Comparison of ENCODE assay signal across 11 mouse cellular contexts in the genomic region with DNA sequence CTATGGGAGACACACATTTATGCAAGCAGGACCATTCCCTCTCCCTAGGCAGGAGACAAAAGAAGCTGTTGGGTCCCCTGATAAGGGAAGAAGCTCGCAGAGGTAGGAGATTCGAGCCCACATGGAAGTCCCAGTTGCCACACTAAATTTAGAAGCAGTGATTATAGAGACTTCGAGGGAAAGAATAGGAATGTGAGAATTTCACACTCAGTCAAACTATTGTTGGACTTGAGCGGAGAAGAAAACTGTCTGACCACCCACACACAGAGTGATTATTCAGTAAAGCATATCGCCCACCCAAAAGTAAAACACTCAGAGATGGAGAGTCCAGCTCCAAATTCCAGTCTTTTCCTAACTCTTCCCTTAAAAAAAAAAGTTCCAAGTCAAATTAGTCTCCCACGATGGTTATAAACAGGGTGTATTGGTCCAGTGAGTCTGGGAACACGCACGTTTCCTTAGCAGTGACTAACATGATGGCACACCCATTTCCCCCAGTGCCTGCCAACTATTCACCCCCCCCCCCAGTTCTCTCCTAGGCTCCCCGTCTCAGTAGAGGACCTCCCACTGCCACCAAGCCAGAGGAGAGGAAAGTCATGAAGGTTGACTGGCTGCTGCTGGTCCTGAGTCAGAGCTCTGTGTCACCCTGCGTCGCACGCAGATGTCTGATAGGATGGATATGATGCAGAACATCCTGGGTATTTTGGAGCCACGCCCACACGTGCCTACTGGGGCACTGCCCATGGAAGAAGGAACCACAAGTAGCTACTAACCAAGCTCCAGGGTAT.
A peak's percentile ranks its signal among the peaks of the same experiment; 100 is the strongest.
DNase-seq lines count a peak whose midpoint lies in the region; ATAC-seq and TF ChIP-seq lines count a peak whose summit lies in the region.
"Had no signal": no experiment of that assay in that cellular context is flagged by ENCODE, and none has a peak within 500 bp of the region (broad histone marks: within the 10 kb centered on the region; RNA-seq: fewer than 3 reads in every experiment).

No protein-coding gene starts in this region.

- H3K36me3 ChIP-seq in hindbrain, embryonic 11.5 days (ENCODE audit: control insufficient read depth, insufficient read depth, low read length), result no peaks in the 10 kb centered on the region
- no peaks in the 10 kb centered on the region for H3K36me3 ChIP-seq in midbrain, embryonic 11.5 days (ENCODE audit: control insufficient read depth, insufficient read depth, low read length)
- H3K36me3 ChIP-seq: limb, embryonic 12.5 days; neural tube, embryonic 13.5 days had no signal

- in situ Hi-C loops in Patski (cut with MboI; ENCODE audit: low pct_unique_long_range_greater_than_20kb), result loop anchor here (5.0 to 10.0 kb wide), 4 partner anchors 68 to 460 kb away; no protein-coding TSS in a partner anchor

- 79% methylated on average over 14 of the region's 14 CpGs for WGBS in hindbrain, embryonic 11.5 days
- WGBS in midbrain, embryonic 11.5 days, result 83% methylated on average over 14 of the region's 14 CpGs

- H3K9ac ChIP-seq in hindbrain, embryonic 11.5 days (ENCODE audit: low read depth, low read length), result no peak overlapping the region
- H3K9ac ChIP-seq in midbrain, embryonic 11.5 days (ENCODE audit: low read length), result no peak overlapping the region
- H3K9ac ChIP-seq: limb, embryonic 12.5 days; neural tube, embryonic 13.5 days had no signal

- CTCF ChIA-PET in Patski (lab: Charles Lee), result interaction anchor here (1.1 to 2.0 kb wide), 3 partner anchors 14 to 294 kb away, joined by 3 to 6 read pairs (median 3); no protein-coding TSS in a partner anchor

- no peak overlapping the region for H3K4me2 ChIP-seq in hindbrain, embryonic 11.5 days (replicated peaks; ENCODE audit: low read depth, low read length)
- no peak overlapping the region for H3K4me2 ChIP-seq in midbrain, embryonic 11.5 days
- H3K4me2 ChIP-seq: limb, embryonic 12.5 days; neural tube, embryonic 13.5 days had no signal

- no peaks in the 10 kb centered on the region for H3K9me3 ChIP-seq in hindbrain, embryonic 11.5 days (ENCODE audit: control insufficient read depth, low read length)
- no peaks in the 10 kb centered on the region for H3K9me3 ChIP-seq in midbrain, embryonic 11.5 days (ENCODE audit: control insufficient read depth, low read length)
- H3K9me3 ChIP-seq: limb, embryonic 12.5 days; neural tube, embryonic 13.5 days had no signal

- H3K4me1 ChIP-seq in hindbrain, embryonic 11.5 days (replicated peaks; ENCODE audit: control insufficient read depth, insufficient read depth, low read length), result peaks cover 7% of the 10 kb centered on the region; the same call in 1 of the 2 replicates
- H3K4me1 ChIP-seq in midbrain, embryonic 11.5 days (ENCODE audit: control insufficient read depth, insufficient read depth, low read length), result peaks cover 6% of the 10 kb centered on the region; the same call in 1 of the 2 replicates

- H3K27ac ChIP-seq in hindbrain, embryonic 11.5 days (ENCODE audit: low read depth, low read length), result no peak overlapping the region
- no peak overlapping the region for H3K27ac ChIP-seq in midbrain, embryonic 11.5 days (ENCODE audit: low read depth, low read length)
- H3K27ac ChIP-seq: limb, embryonic 12.5 days; neural tube, embryonic 13.5 days had no signal

- H3K4me3 ChIP-seq in hindbrain, embryonic 11.5 days (ENCODE audit: low read depth, low read length), result no peak overlapping the region
- H3K4me3 ChIP-seq in midbrain, embryonic 11.5 days (ENCODE audit: low read depth, low read length), result no peak overlapping the region
- H3K4me3 ChIP-seq: limb, embryonic 12.5 days; neural tube, embryonic 13.5 days had no signal

- peak; percentile 18 for ATAC-seq in Patski
- ATAC-seq in hindbrain, embryonic 11.5 days (ENCODE audit: low FRiP score), result no peak
- no peak for ATAC-seq in midbrain, embryonic 11.5 days (ENCODE audit: low FRiP score)

- H3K27me3 ChIP-seq in Patski, result no peaks in the 10 kb centered on the region
- no peaks in the 10 kb centered on the region for H3K27me3 ChIP-seq in hindbrain, embryonic 11.5 days (ENCODE audit: control insufficient read depth, insufficient read depth, low read length)
- no peaks in the 10 kb centered on the region for H3K27me3 ChIP-seq in midbrain, embryonic 11.5 days (ENCODE audit: control insufficient read depth, insufficient read depth, low read length)
- H3K27me3 ChIP-seq: limb, embryonic 12.5 days; neural tube, embryonic 13.5 days had no signal

- POLR2A ChIA-PET in Patski (lab: Charles Lee), result interaction anchor here (0.6 kb wide), 1 partner anchor 9 kb away, joined by 4 read pairs; no protein-coding TSS in a partner anchor

- DNase-seq in 3134 (ENCODE audit: extremely low read depth, insufficient read length, low spot score), result peak; percentile 76
- DNase-seq in Patski (ENCODE audit: low read depth, low spot score), result peak; percentile 43
- peak; percentile 25 for DNase-seq in kidney, adult 9 months
- peak; percentile 60 for DNase-seq in lung, postnatal 10 days
- DNase-seq in hindbrain, embryonic 11.5 days (ENCODE audit: low spot score), result no peak
- no peak for DNase-seq in embryo, embryonic 9.5 days (ENCODE audit: extremely low spot score)
- DNase-seq in midbrain, embryonic 11.5 days (ENCODE audit: low spot score, missing footprints), result no peak
- DNase-seq: cerebellum, adult 9-10 months; gastrocnemius, postnatal 25 days had no signal

- TF ChIP-seq CTCF in Patski (IDR thresholded peaks at IDR 0.05), result no peak

Comparison
In these comparisons a context has a peak if more than half of its experiments do, and no peak if none do; other contexts are left out.
1. DNase-seq: peak in 3134 (single experiment), Patski (single experiment), kidney, adult 9 months (single experiment) and lung, postnatal 10 days (single experiment); none in hindbrain, embryonic 11.5 days (single experiment), embryo, embryonic 9.5 days (single experiment) and midbrain, embryonic 11.5 days (single experiment).